8 mouse cellular contexts compared by ENCODE assay signal in genomic region chr4:45341226-45341625, GRCm38 (mm10). TPM values are rescaled to one million over a fixed set of nuclear protein-coding genes. Genes with fewer than 3 reads are reported as not detected.
DNase-seq lines count a peak whose midpoint lies in the region; ATAC-seq lines count a peak whose summit lies in the region.

No protein-coding gene starts in this region.

- peak overlapping the region; percentile 92 for H3K4me2 ChIP-seq in heart, embryonic 13.5 days
- peak overlapping the region; percentile 59 for H3K4me2 ChIP-seq in heart, embryonic 16.5 days (ENCODE audit: low read depth, low read length)

- H3K36me3 ChIP-seq in heart, embryonic 13.5 days, result peaks cover 19% of the 10 kb centered on the region
- no peaks in the 10 kb centered on the region for H3K36me3 ChIP-seq in heart, embryonic 16.5 days (ENCODE audit: control insufficient read depth, insufficient read depth)
- H3K36me3 ChIP-seq in macrophage (ENCODE audit: inconsistent target), result no peaks in the 10 kb centered on the region; the same call in 1 of the 2 replicates

- peak overlapping the region; percentile 97 for H3K9ac ChIP-seq in heart, embryonic 13.5 days
- peak overlapping the region; percentile 85 for H3K9ac ChIP-seq in heart, embryonic 16.5 days (ENCODE audit: low read length)

- DNase-seq in heart, adult 8-10 months (ENCODE audit: low spot score), result no peak
- peak; percentile 4 for DNase-seq in c-Kit-negative CD71-positive TER-119-positive erythroid progenitor cells, embryonic 14.5 days (ENCODE audit: low read depth, low spot score)
- no peak for DNase-seq in adrenal gland, postnatal 14 days
- no peak for DNase-seq in adrenal gland, postnatal 25 days
- no peak for DNase-seq in thymus, postnatal 10 days (ENCODE audit: low spot score in 2 of 2)

- no peaks in the 10 kb centered on the region for H3K9me3 ChIP-seq in heart, embryonic 13.5 days
- no peaks in the 10 kb centered on the region for H3K9me3 ChIP-seq in heart, embryonic 16.5 days (replicated peaks; ENCODE audit: control insufficient read depth, low read length)

- no peaks in the 10 kb centered on the region for H3K27me3 ChIP-seq in heart, embryonic 13.5 days (replicated peaks)
- H3K27me3 ChIP-seq in heart, embryonic 16.5 days (ENCODE audit: control insufficient read depth, insufficient read depth, low read length), result no peaks in the 10 kb centered on the region

- peaks cover 23% of the 10 kb centered on the region for H3K4me1 ChIP-seq in heart, embryonic 13.5 days
- peaks cover 17% of the 10 kb centered on the region for H3K4me1 ChIP-seq in heart, embryonic 16.5 days (ENCODE audit: control insufficient read depth, insufficient read depth, low read length)

- peak overlapping the region; percentile 88 for H3K4me3 ChIP-seq in heart, embryonic 13.5 days
- H3K4me3 ChIP-seq in heart, embryonic 16.5 days (ENCODE audit: low read length), result peak overlapping the region; percentile 70
- H3K4me3 ChIP-seq in macrophage (ENCODE audit: inconsistent target), result peak overlapping the region; percentile 29; the same call in 1 of the 2 replicates

- 49% methylated on average over 9 of the region's 9 CpGs for WGBS in heart, embryonic 13.5 days
- 48% methylated on average over 9 of the region's 9 CpGs for WGBS in heart, embryonic 16.5 days
- WGBS in macrophage (ENCODE audit: missing documents), result 92% methylated on average over 8 of the region's 9 CpGs

- peaks cover 38% of the 10 kb centered on the region for H3K79me2 ChIP-seq in macrophage (ENCODE audit: inconsistent target)

- peak overlapping the region; percentile 99 for H3K27ac ChIP-seq in heart, embryonic 13.5 days (replicated peaks)
- peak overlapping the region; percentile 94 for H3K27ac ChIP-seq in heart, embryonic 16.5 days (ENCODE audit: low read length)
- H3K27ac ChIP-seq in macrophage, result no peak overlapping the region

- ATAC-seq in heart, embryonic 13.5 days (ENCODE audit: extremely low read depth, insufficient number of reproducible peaks, low FRiP score, low TSS enrichment), result no peak
- ATAC-seq in heart, embryonic 16.5 days (replicated peaks; ENCODE audit: extremely low read depth, insufficient read depth, low FRiP score), result no peak

RNA-seq across cellular contexts. Expression of gene Dcaf10, which starts 0.7 kb away (rescaled TPM):
- 7.8 and 8.0 TPM in 2 replicates for polyA plus RNA-seq in heart, embryonic 13.5 days (2015; fragmentation: Nextera tagmentation; extraction: Ambion mirVana)
- 10 to 100 TPM in 3 of 4 experiments, 1 to 10 TPM in 1; 9.8 to 12.5 (median 11.0) TPM for total RNA-seq in heart, adult 8-10 months (2022)
- polyA plus RNA-seq in heart, embryonic 16.5 days (2015; fragmentation: Nextera tagmentation; extraction: Ambion mirVana), result 6.7 and 7.5 TPM in 2 replicates
- 10 to 100 TPM in 23 of 26 experiments, 1 to 10 TPM in 3; 7.2 to 28.8 (median 17.2) TPM for total RNA-seq in macrophage (2018; cell fraction: chromatin; rRNA removed)
- total RNA-seq in macrophage (2018; cell fraction: cytosol; rRNA removed), result 10 to 100 TPM in 14 of 26 experiments, 1 to 10 TPM in 12; 8.0 to 12.5 (median 10.0) TPM
- 10 to 100 TPM; 10.8 to 22.8 (median 16.4) TPM for total RNA-seq in macrophage (2018; cell fraction: nucleus; rRNA removed)
- polyA plus RNA-seq in macrophage (2018), result 5.0 to 7.9 TPM (median 7.4 TPM) in 3 replicates
- total RNA-seq in adrenal gland, postnatal 14 days (2021), result 24.9 and 28.2 TPM in 2 replicates
- total RNA-seq in adrenal gland, postnatal 25 days (2021), result 27.0 and 27.1 TPM in 2 replicates

RNA-seq across cellular contexts. Expression of gene Exosc3, which starts 1.3 kb away (rescaled TPM):
- 31.7 and 37.7 TPM in 2 replicates for polyA plus RNA-seq in heart, embryonic 13.5 days (2015; fragmentation: Nextera tagmentation; extraction: Ambion mirVana)
- 10 to 100 TPM; 13.5 to 17.8 (median 15.3) TPM for total RNA-seq in heart, adult 8-10 months (2022)
- 37.4 and 50.6 TPM in 2 replicates for polyA plus RNA-seq in heart, embryonic 16.5 days (2015; fragmentation: Nextera tagmentation; extraction: Ambion mirVana)
- total RNA-seq in macrophage (2018; cell fraction: chromatin; rRNA removed), result 10 to 100 TPM in 12 of 26 experiments, 1 to 10 TPM in 14; 3.0 to 19.8 (median 9.7) TPM
- total RNA-seq in macrophage (2018; cell fraction: cytosol; rRNA removed), result 10 to 100 TPM; 13.8 to 24.9 (median 21.2) TPM
- 10 to 100 TPM in 19 of 26 experiments, 1 to 10 TPM in 7; 5.2 to 26.0 (median 12.7) TPM for total RNA-seq in macrophage (2018; cell fraction: nucleus; rRNA removed)
- 17.6 to 31.1 TPM (median 28.5 TPM) in 3 replicates for polyA plus RNA-seq in macrophage (2018)
- total RNA-seq in adrenal gland, postnatal 14 days (2021), result 36.1 and 38.6 TPM in 2 replicates
- 31.9 and 32.7 TPM in 2 replicates for total RNA-seq in adrenal gland, postnatal 25 days (2021)

RNA-seq across cellular contexts. Expression of gene Trmt10b, which starts 44.3 kb away (rescaled TPM):
- polyA plus RNA-seq in heart, embryonic 13.5 days (2015; fragmentation: Nextera tagmentation; extraction: Ambion mirVana), result 11.1 and 11.4 TPM in 2 replicates
- 1 to 10 TPM; 2.7 to 6.8 (median 3.3) TPM for total RNA-seq in heart, adult 8-10 months (2022)
- polyA plus RNA-seq in heart, embryonic 16.5 days (2015; fragmentation: Nextera tagmentation; extraction: Ambion mirVana), result 8.7 and 10.1 TPM in 2 replicates
- 10 to 100 TPM in 5 of 26 experiments, 1 to 10 TPM in 19, not detected in 2; 1.1 to 21.6 (median 6.0) TPM for total RNA-seq in macrophage (2018; cell fraction: chromatin; rRNA removed)
- 1 to 10 TPM; 1.8 to 8.3 (median 5.1) TPM for total RNA-seq in macrophage (2018; cell fraction: cytosol; rRNA removed)
- 10 to 100 TPM in 1 of 26 experiments, 1 to 10 TPM in 21, under 1 TPM in 4; 0.56 to 12.9 (median 3.0) TPM for total RNA-seq in macrophage (2018; cell fraction: nucleus; rRNA removed)
- 4.3 to 8.1 TPM (median 6.8 TPM) in 3 replicates for polyA plus RNA-seq in macrophage (2018)
- 12.0 and 13.4 TPM in 2 replicates for total RNA-seq in adrenal gland, postnatal 14 days (2021)
- 10.2 and 14.9 TPM in 2 replicates for total RNA-seq in adrenal gland, postnatal 25 days (2021)

Comparison
In these comparisons a context has a peak if more than half of its experiments do, and no peak if none do; other contexts are left out.
1. H3K4me3 ChIP-seq: peak in every context shown above with its lines; median percentile 88 in heart, embryonic 13.5 days; 70 in heart, embryonic 16.5 days; 29 in macrophage.